Mouse (Mus musculus) testis, adult 10 weeks (tissue): ENCODE data around the gene Gbp3. TPM values are rescaled to one million over a fixed set of nuclear protein-coding genes. Genes with fewer than 3 reads are reported as not detected.

Source experiments
- polyA plus RNA-seq: library from polyadenylated mRNA; stranded (reverse); fragments of 350-450 nt; fragmentation: Illumina TruSeq; extraction: RNeasy Lipid Tissue Mini Kit (QIAGEN cat#74804); gene quantifications from one replicate; pipeline ENCODE4 v1.2.3, GENCODE M21; 2014; ENCODE audit warnings: low read depth, low replicate concordance

Gene Gbp3
- 1.7 TPM for polyA plus RNA-seq

DNA sequence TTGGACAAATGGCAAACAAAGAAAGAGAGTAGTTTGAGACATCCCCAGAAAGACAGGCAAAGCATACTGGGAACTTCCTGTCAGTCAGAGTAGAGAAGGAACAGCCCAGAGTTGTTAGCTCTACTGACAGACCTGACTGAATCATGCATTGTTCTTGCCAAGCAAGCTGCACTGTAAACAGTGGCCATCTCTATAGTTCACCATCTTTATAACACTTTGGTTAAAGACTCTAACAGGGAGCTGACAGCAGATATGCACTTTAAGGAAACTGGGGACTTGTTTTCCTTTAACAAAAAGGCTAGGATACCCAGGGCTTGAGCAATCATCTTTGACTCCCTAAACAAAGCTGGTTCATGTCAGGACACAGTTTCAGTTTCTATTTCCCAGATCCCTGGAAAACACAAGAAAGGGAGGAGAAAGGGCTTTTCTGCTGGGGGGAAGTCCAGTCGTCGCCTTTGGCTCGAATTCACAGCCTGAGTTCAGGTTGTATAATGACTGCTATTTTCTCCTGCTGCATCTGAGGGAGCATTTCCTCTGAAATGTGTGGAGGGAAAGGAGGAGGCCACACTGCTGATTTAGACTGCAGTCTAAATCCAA, at the start of gene Gbp3:
Gene Gbp3 (plus strand): TSS at position 395 of the 597 bp plus-strand sequence.

DNA sequence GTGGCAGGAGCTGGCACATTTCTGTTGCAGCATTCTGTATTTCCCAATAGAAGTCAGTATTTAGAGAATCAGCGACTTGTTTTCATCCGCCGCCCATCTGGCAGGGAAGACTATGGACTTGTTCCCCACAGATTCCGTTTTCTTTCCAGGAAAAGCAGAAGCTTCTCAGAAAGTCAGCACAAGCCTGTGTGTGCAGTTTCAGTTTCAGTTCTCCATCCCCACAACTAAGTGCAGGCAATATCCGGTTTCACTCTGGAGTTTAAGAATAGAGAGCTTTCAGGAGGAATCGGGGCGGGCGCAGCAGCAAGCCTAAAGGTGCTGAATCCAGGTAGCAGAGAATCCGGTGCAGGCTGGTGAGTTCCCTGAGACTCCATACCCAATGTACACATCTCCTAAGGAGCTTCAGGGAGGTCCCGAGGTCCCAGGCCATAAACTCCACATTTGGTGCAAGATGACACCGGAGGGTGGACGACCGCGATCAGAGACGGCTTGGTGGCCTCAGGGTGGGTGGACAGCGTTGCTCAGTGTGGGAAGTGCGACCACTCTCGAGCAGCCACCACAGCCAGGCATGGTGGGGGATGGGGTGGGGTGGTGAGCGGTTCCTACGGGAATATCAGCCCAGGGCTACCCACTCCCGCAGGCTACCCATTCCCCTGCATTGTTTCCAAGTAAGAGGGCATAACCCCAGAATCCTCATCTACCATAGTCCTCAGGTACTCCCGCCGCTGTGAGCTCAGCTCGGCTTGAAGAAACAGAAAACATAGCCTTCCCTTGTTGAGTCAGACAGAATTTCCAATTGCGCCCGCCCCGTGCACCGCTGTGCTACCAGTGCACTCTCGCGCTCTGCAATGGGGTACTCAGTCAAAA, 29.5 kb upstream of the Gbp3 start, which contains the start of gene Gbp7:
Gene Gbp7 (plus strand): TSS at position 256 of the 867 bp plus-strand sequence.

DNA sequence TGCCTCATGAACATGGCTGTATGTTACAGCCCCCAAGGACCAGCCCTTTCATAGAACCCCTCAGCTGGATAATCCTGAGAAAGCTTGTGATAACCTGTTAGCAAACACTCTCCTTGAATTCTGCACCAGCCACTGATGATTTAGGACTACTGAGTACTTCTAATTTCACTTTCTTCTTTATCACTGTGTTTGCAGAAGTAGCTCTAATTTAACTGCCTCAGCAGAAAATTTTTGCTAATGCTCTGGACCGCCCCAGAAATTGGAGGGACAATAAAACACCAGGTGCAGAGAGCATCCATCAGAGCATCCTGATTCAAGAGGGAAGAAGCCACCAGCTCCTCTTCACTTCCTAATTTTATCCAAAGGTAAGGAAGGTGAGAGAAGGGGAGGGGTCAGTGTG, 34.7 kb downstream of the Gbp3 start, which contains the start of gene Gbp2b:
Gene Gbp2b (plus strand): TSS at position 301 of the 400 bp plus-strand sequence.

DNA sequence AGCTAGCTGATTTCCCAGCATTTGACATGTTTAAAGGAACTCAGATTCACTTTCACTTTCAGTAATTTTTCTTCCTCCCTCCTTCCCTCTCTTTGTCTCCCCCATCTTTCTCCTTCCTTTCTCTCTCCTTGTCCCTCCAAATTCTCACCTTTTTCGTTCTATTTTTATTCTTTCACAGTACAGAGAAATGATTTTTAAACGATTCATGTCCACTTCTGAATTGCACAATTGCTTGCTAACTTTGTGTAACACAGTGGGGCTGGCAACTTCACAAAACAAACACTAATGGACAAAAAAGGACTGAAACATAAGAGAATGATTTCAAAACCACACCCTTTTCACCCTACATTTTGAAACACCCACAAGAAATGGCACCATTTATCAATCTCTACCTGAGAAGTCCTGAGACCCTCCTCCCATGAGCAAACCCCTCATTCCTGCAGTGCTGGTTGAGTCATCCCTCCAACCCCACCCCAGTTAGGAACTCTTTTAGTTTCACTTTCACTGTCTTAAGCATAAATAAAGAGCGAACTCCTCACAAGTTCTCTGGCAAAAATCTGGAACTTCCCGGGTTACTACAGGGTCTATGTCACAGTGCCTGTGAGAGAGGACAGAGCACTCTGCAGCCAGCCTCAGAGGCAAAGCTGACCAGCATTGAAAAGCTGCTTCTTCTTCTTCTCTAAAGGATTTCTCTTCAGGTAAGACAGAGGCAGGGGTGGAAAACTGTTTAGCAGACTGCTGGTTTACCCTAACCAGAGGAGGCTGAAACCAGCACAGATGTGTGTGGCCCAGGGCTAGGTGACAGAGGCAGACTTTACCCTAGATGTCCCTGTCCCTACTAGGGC, 60.5 kb downstream of the Gbp3 start, which contains the start of gene Gbp2:
Gene Gbp2 (plus strand): TSS at position 492 of the 845 bp plus-strand sequence.

Other genes with a start within 250 kb of the Gbp3 start
- 11.3 TPM for gene Pdlim5, start 164.3 kb upstream of the Gbp3 start, polyA plus RNA-seq
- gene Gbp5, start 66.0 kb upstream of the Gbp3 start, polyA plus RNA-seq: 2.2 TPM
- gene Gbp7, start 29.7 kb upstream of the Gbp3 start, polyA plus RNA-seq: 2.5 TPM
- gene Gbp2b, start 34.8 kb downstream of the Gbp3 start, polyA plus RNA-seq: 0.14 TPM
- gene Gbp2, start 60.6 kb downstream of the Gbp3 start, polyA plus RNA-seq: 3.1 TPM
- gene Kyat3, start 141.0 kb downstream of the Gbp3 start, polyA plus RNA-seq: 12.3 TPM
- gene Gtf2b, start 205.0 kb downstream of the Gbp3 start, polyA plus RNA-seq: 137 TPM